Mouse (Mus musculus) forebrain, embryonic 14.5 days (tissue): Measurements from ENCODE around the gene Tmem63c. TPM values are rescaled to one million over a fixed set of nuclear protein-coding genes. Genes with fewer than 3 reads are reported as not detected.

Experiments used
- ATAC-seq: fragments of 200-750 bp; cut with Nextera tagmentation; 2 replicates; pipeline ENCODE4 v1.8.0; 2017; ENCODE audit warnings: mild to moderate bottlenecking, moderate library complexity
- DNase-seq: peaks from one replicate; pipeline ENCODE4 v3.0.0-alpha.2; 2015; ENCODE audit warnings: low spot score
- H3K27ac ChIP-seq: fragments of 300-500 bp; sonication (generic); 2 replicates; pipeline ENCODE4 v1.5.1; 2014; ENCODE audit warnings: low read depth, mild to moderate bottlenecking, control low read depth, low read length, moderate library complexity
- H3K27me3 ChIP-seq: fragments of 300-500 bp; sonication (generic); replicated peaks from 2 replicates; pipeline ENCODE4 v1.6.1; 2014; ENCODE audit warnings: low read length, control low read depth, mixed read lengths; ENCODE audit not compliant: control insufficient read depth, insufficient read depth
- H3K36me3 ChIP-seq: fragments of 300-500 bp; sonication (generic); 2 replicates; pipeline ENCODE4 v1.6.1; 2014; ENCODE audit warnings: low read length, control low read depth; ENCODE audit not compliant: control insufficient read depth, insufficient read depth
- H3K4me1 ChIP-seq: fragments of 300-500 bp; sonication (generic); 2 replicates; pipeline ENCODE4 v1.6.1; 2014; ENCODE audit warnings: antibody characterized with exemption, low read length, control low read depth; ENCODE audit not compliant: control insufficient read depth, insufficient read depth
- H3K4me2 ChIP-seq: fragments of 300-500 bp; sonication (generic); 2 replicates; pipeline ENCODE4 v1.6.1; 2014; ENCODE audit warnings: mild to moderate bottlenecking, control low read depth, low read length
- H3K4me3 ChIP-seq: fragments of 300-500 bp; sonication (generic); 2 replicates; pipeline ENCODE4 v1.5.1; 2014; ENCODE audit warnings: low read depth, low read length, control low read depth
- H3K9ac ChIP-seq: fragments of 300-500 bp; sonication (generic); 2 replicates; pipeline ENCODE4 v1.6.1; 2014; ENCODE audit warnings: mild to moderate bottlenecking, low read length, control low read depth, moderate library complexity
- H3K9me3 ChIP-seq: fragments of 300-500 bp; sonication (generic); replicated peaks from 2 replicates; pipeline ENCODE4 v1.6.1; 2016; ENCODE audit warnings: low read length, control low read depth, mixed read lengths; ENCODE audit not compliant: control insufficient read depth
- WGBS: fragments of 180-500 bp; shearing (Covaris S2); extraction: QIAGEN DNeasy Blood & Tissue Kit; methylation state at CpG from one replicate; pipeline ENCODE4 v1.1.7; 2014; 5-methylcytosine and 5-hydroxymethylcytosine counted together
- polyA plus RNA-seq: library from polyadenylated mRNA; unstranded; fragments of >200 nt; fragmentation: Nextera tagmentation; extraction: Ambion mirVana; gene quantifications from 2 replicates; pipeline ENCODE4 v1.2.1, GENCODE M21; 2014

The Tmem63c gene
- polyA plus RNA-seq, 1 experiment from 2014 or later = 5.9 TPM

DNA sequence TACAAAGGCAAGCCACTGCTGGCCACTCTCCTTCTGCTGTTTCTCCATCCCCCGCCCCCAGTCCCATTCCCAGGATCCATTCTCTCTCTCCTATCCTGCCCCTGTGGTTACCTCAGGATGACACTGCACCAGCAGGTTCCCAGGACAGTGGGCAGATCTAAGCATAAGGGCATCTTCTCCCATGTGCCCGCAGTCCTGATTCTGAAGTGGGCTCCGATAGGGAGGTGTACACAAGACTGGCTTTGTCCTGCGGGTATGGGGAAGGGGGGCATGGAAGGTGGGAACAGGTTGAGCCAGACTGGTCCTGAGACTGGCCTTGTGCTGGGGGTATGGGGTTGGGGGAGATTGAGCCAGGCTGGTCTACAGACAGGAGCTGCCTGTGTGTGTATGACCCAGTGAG, 16.5 kb upstream of the Tmem63c start:
- Histone ChIP-seq H3K4me2 (no peak overlapping the region), H3K27me3 (no peaks in the 10 kb centered on the region), H3K27ac (no peak overlapping the region), H3K4me3 (no peak overlapping the region), H3K4me1 (no peaks in the 10 kb centered on the region; the same call in 1 of the 2 replicates), H3K36me3 (no peaks in the 10 kb centered on the region), H3K9ac (no peak overlapping the region), H3K9me3 (no peaks in the 10 kb centered on the region)
- 85% methylated on average over 4 of the region's 4 CpGs for WGBS
- no peak for ATAC-seq
- no peak for DNase-seq

DNA sequence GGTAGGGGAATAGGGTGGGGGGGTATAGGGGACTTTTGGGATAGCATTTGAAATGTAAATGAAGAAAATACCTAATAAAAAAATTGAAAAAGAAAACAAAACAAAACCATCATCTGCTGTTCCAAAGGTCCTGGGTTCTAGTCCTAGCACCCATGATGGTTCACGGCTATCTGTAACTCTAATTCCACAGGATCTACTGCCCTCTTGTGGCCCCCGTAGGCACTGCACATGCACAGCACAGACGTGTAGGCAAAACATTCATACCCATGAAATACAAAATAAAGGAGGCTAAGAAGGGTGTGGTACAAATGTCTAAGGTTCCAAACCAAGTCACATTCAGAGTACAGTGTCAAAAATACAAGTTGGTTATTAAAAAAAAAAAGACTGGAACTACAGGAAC, 4.1 kb upstream of the Tmem63c start:
- no peak for DNase-seq
- H3K9me3 ChIP-seq = no peaks in the 10 kb centered on the region

DNA sequence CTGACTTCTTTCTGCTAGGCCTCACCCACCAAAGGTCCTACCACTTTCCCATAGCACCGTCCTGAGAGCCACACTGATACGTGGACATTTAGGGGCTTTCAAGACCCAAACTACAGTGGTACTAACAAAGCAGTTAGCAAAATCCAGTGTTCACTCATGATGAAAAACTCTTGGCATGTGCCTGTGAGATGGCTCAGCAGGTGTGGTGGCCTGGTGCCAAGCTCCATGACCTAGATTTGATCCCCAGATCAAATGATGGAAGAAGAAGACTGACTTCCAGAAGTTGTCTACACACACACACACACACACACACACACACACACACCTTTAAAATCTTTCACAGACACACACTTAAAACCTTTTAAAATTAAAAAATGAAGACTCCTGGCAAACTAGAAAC, 2.4 kb upstream of the Tmem63c start:
- WGBS = 75% methylated on average over 2 of the region's 2 CpGs
- no peaks in the 10 kb centered on the region for H3K27me3 ChIP-seq
- H3K4me1 ChIP-seq = no peaks in the 10 kb centered on the region
- H3K36me3 ChIP-seq = no peaks in the 10 kb centered on the region
- H3K27ac ChIP-seq = no peak overlapping the region
- H3K9ac ChIP-seq = no peak overlapping the region
- H3K9me3 ChIP-seq = no peaks in the 10 kb centered on the region
- no peak overlapping the region for H3K4me3 ChIP-seq
- no peak overlapping the region for H3K4me2 ChIP-seq
- DNase-seq (no peak), ATAC-seq (no peak)

More for the DNA sequence above, 4.1 kb upstream of the Tmem63c start:
- Histone ChIP-seq H3K4me3 (no peak overlapping the region), H3K4me1 (no peaks in the 10 kb centered on the region), H3K4me2 (no peak overlapping the region), H3K9ac (no peak overlapping the region), H3K36me3 (no peaks in the 10 kb centered on the region), H3K27me3 (no peaks in the 10 kb centered on the region), H3K27ac (no peak overlapping the region)
- ATAC-seq = no peak
- WGBS = 34% methylated on average over 3 of the region's 3 CpGs

DNA sequence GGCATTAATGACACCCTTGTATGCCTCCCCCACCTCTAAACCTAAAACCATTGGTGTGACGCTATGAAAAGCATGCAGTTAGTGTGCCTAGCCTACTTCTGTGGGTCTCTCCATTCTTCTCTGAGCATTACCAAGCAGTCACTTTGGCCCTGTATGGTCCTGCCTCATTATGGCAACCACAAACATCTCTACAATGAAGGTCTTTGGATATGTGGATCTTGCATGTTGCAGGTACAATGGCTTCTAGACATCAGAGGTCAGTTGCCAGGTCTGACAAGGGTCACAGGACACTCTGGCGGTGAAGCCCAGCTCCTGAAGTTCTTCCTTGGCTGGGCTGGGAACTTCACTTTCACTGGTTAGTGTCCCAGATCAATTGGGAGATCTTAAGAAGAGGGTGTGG, 866 bp downstream of the Tmem63c start:
- no peak overlapping the region for H3K9ac ChIP-seq
- H3K4me1 ChIP-seq = no peaks in the 10 kb centered on the region
- no peaks in the 10 kb centered on the region for H3K9me3 ChIP-seq
- DNase-seq = no peak
- no peak for ATAC-seq
- no peak overlapping the region for H3K4me3 ChIP-seq
- no peaks in the 10 kb centered on the region for H3K36me3 ChIP-seq
- H3K4me2 ChIP-seq = no peak overlapping the region
- H3K27me3 ChIP-seq = no peaks in the 10 kb centered on the region
- WGBS = 80% methylated on average over 2 of the region's 2 CpGs
- no peak overlapping the region for H3K27ac ChIP-seq

DNA sequence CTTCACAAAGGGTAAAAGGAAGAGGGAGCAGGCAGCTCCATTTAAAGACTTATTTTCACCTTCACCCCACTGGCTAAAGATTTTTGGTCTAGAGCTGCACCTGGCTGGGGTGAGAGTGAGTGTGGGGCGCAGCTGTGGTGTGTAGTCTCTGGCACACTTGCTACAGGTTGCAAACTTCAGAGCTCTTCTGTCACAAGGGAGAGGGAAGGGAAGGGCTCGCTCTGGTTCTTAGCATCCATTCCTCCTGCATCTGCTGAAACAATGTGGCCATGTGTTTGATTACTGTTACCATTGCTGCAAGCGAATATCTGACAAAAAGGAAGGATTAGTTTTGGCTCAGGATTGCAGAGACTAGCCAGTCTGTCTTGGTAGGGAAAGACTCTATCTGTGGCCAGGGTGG, 2.3 kb downstream of the Tmem63c start:
- WGBS = 69% methylated on average over 3 of the region's 3 CpGs
- no peak overlapping the region for H3K4me3 ChIP-seq
- H3K9ac ChIP-seq = no peak overlapping the region
- H3K4me2 ChIP-seq = no peak overlapping the region
- no peaks in the 10 kb centered on the region for H3K36me3 ChIP-seq
- ATAC-seq (no peak), DNase-seq (no peak)
- H3K4me1 ChIP-seq = no peaks in the 10 kb centered on the region; the same call in 1 of the 2 replicates
- H3K9me3 ChIP-seq = no peaks in the 10 kb centered on the region
- H3K27ac ChIP-seq = no peak overlapping the region
- no peaks in the 10 kb centered on the region for H3K27me3 ChIP-seq

DNA sequence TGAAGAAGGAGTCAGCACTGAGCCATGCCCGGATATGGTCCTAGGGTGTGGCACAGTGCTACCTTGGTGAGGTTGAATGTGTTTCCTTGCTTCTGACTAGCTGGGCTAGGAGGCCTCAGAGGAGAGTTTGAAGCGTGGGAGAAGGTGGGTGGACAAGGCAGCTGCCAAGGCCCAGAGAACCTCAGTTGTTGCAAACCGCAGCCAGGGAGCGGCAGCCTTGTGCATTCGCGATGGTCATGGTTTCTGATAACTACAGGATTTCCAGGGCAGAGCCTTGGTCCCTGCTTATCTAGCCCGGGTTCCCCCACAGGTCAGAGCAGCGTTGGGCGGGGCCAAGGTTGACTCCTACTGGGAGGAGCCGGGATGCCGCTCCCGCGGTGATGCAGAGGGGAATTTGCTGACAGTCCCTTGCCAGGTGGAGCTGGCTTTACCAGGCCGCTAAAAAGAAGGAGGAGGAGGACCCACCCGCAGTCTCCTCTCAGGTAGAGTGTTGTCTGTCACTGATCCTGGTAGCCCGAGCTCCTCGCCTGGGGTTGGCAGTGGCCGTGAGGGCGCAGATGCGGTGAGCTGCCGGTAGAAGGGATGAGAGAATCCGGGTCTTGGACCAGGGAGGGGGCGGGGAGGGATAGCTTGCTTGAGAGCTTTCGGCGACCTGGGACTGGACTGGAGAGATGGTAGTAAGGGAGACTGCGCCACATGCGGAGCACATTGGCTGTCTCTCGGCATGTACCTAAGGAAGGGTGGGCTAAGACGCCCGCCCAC, 5.2 kb downstream of the Tmem63c start:
- DNase-seq = peak; percentile 45
- no peaks in the 10 kb centered on the region for H3K9me3 ChIP-seq
- ATAC-seq = peak; percentile 63
- peak overlapping the region; percentile 63 for H3K9ac ChIP-seq
- no peaks in the 10 kb centered on the region for H3K36me3 ChIP-seq
- H3K4me2 ChIP-seq = peak overlapping the region; percentile 57
- no peaks in the 10 kb centered on the region for H3K27me3 ChIP-seq
- H3K4me3 ChIP-seq = peak overlapping the region; percentile 37
- WGBS = 2% methylated on average over 30 of the region's 30 CpGs
- H3K4me1 ChIP-seq = no peaks in the 10 kb centered on the region; the same call in 1 of the 2 replicates
- peak overlapping the region; percentile 27; the same call in 1 of the 2 replicates for H3K27ac ChIP-seq

DNA sequence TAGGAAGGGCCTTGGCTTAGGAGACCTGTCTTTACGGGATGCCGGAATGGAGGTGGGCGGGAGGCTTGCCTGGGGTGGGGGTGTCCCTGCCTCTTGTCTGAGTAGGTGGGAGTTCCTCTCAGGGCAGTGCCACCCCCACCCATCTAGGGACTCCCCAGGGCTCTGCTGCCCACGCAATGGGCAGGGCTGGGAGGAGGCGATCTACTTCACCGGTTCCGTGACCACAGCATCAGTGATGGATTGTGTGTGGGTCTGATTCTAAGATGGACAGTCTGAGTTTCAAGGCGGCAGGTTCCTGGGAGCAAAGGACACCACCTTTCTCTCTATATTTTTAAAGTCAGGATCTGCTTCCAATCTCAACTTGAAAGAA, 5.7 kb downstream of the Tmem63c start:
- no peak for ATAC-seq
- peak overlapping the region; percentile 63 for H3K9ac ChIP-seq
- H3K9me3 ChIP-seq = no peaks in the 10 kb centered on the region
- 17% methylated on average over 8 of the region's 8 CpGs for WGBS
- H3K27ac ChIP-seq = peak overlapping the region; percentile 27; the same call in 1 of the 2 replicates
- no peaks in the 10 kb centered on the region for H3K27me3 ChIP-seq
- peak overlapping the region; percentile 37 for H3K4me3 ChIP-seq
- no peaks in the 10 kb centered on the region; the same call in 1 of the 2 replicates for H3K4me1 ChIP-seq
- no peaks in the 10 kb centered on the region for H3K36me3 ChIP-seq
- peak overlapping the region; percentile 57 for H3K4me2 ChIP-seq
- no peak for DNase-seq

DNA sequence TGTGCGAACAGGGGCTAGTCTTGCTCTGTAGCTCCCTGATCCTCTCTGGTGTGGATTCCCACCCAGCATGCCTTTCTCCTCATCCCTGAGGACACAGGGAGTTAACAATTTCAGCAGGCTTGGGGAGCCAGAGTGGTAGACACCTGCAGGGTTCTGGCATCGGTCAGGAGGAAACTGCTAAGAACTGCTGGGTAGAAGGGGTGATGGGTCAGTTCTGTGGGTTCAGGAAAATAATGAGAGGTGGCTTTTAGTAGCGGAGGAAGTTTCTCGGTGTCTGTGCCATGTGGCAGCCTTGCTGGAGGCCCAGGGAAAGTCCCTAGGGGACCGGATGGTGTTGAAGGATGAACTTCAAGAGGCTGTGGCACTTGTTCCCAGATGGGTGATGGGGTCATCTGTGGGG, 6.3 kb downstream of the Tmem63c start:
- Histone ChIP-seq H3K4me3 (peak overlapping the region; percentile 37; the same call in 1 of the 2 replicates), H3K4me1 (no peaks in the 10 kb centered on the region; the same call in 1 of the 2 replicates), H3K36me3 (no peaks in the 10 kb centered on the region), H3K4me2 (peak overlapping the region; percentile 57), H3K9me3 (no peaks in the 10 kb centered on the region), H3K27ac (no peak overlapping the region), H3K9ac (no peak overlapping the region), H3K27me3 (no peaks in the 10 kb centered on the region)
- no peak for DNase-seq
- no peak for ATAC-seq
- 54% methylated on average over 5 of the region's 5 CpGs for WGBS

DNA sequence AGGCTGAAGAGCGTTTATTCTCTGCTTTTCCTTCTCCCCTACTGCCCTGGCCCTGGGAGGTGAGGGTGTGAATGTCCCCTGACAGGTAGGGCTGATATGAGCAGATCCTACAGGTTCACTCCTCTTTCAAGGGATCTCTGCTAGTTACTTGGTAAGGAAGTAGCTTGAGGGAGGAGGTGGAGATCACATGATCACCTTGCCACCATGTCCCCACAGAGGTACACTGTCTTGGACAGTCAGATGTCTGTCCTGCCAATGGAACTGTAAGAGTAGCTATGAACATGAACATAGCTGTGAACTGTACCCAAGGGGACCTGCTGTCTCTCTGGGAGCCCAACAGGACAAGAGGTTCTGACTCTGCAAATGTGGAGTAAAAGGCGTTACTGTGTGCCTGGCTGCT, 6.9 kb downstream of the Tmem63c start:
- Histone ChIP-seq H3K4me1 (no peaks in the 10 kb centered on the region; the same call in 1 of the 2 replicates), H3K27me3 (no peaks in the 10 kb centered on the region), H3K9me3 (no peaks in the 10 kb centered on the region), H3K27ac (no peak overlapping the region), H3K36me3 (no peaks in the 10 kb centered on the region), H3K9ac (no peak overlapping the region), H3K4me3 (no peak overlapping the region), H3K4me2 (no peak overlapping the region)
- no peak for DNase-seq
- no peak for ATAC-seq
- WGBS = 80% methylated on average over 2 of the region's 2 CpGs
